Mouse (Mus musculus) hindbrain, embryonic 15.5 days (tissue): ENCODE measurements around the gene Stat5b. TPM values are rescaled to one million over a fixed set of nuclear protein-coding genes. Genes with fewer than 3 reads are reported as not detected.

Experiments used
- ATAC-seq: fragments of 200-750 bp; cut with Nextera tagmentation; 2 replicates; pipeline ENCODE4 v1.8.0; 2017; ENCODE audit warnings: low read depth, moderate number of reproducible peaks, moderate TSS enrichment; ENCODE audit not compliant: low FRiP score
- H3K27ac ChIP-seq: fragments of 300-500 bp; sonication (generic); replicated peaks from 2 replicates; pipeline ENCODE4 v1.5.1; 2015; ENCODE audit warnings: mild to moderate bottlenecking, inconsistent platforms
- H3K27me3 ChIP-seq: fragments of 300-500 bp; sonication (generic); 2 replicates; pipeline ENCODE4 v1.6.1; 2015; ENCODE audit warnings: control low read depth, inconsistent platforms
- H3K36me3 ChIP-seq: fragments of 300-500 bp; sonication (generic); 2 replicates; pipeline ENCODE4 v1.6.1; 2015; ENCODE audit warnings: control low read depth, inconsistent platforms
- H3K4me1 ChIP-seq: fragments of 300-500 bp; sonication (generic); replicated peaks from 2 replicates; pipeline ENCODE4 v1.6.1; 2015; ENCODE audit warnings: control low read depth, inconsistent platforms
- H3K4me2 ChIP-seq: fragments of 300-500 bp; sonication (generic); 2 replicates; pipeline ENCODE4 v1.6.1; 2015; ENCODE audit warnings: moderate library complexity, mild to moderate bottlenecking, inconsistent platforms
- H3K4me3 ChIP-seq: fragments of 300-500 bp; sonication (generic); 2 replicates; pipeline ENCODE4 v1.5.1; 2015; ENCODE audit warnings: mild to moderate bottlenecking, inconsistent platforms
- H3K9ac ChIP-seq: fragments of 300-500 bp; sonication (generic); 2 replicates; pipeline ENCODE4 v1.6.1; 2015; ENCODE audit warnings: inconsistent platforms
- H3K9me3 ChIP-seq: fragments of 300-500 bp; sonication (generic); 2 replicates; pipeline ENCODE4 v1.6.1; 2016; ENCODE audit warnings: control low read depth, inconsistent platforms
- WGBS: fragments of 180-500 bp; shearing (Covaris S2); methylation state at CpG from one replicate; pipeline ENCODE4 v1.1.7; 2015; 5-methylcytosine and 5-hydroxymethylcytosine counted together
- polyA plus RNA-seq: library from polyadenylated mRNA; unstranded; fragments of >200 nt; fragmentation: Nextera tagmentation; extraction: Ambion mirVana; gene quantifications from 2 replicates; pipeline ENCODE4 v1.2.1, GENCODE M21; 2015

The Stat5b gene
- polyA plus RNA-seq, 1 experiment from 2014 or later, result 20.3 TPM

GRCm38 (mm10) chr11:100831396-100831795, 19.1 kb downstream of the Stat5b start:
- H3K36me3 ChIP-seq, result no peaks in the 10 kb centered on the region
- no peak overlapping the region for H3K9ac ChIP-seq
- H3K9me3 ChIP-seq, result no peaks in the 10 kb centered on the region
- no peaks in the 10 kb centered on the region for H3K27me3 ChIP-seq
- no peak overlapping the region for H3K4me3 ChIP-seq
- H3K4me1 ChIP-seq, result peaks cover 11% of the 10 kb centered on the region
- WGBS, result 78% methylated on average over 10 of the region's 10 CpGs
- ATAC-seq, result no peak
- no peak overlapping the region for H3K27ac ChIP-seq
- no peak overlapping the region for H3K4me2 ChIP-seq

GRCm38 (mm10) chr11:100829691-100830090, 20.8 kb downstream of the Stat5b start:
- Histone ChIP-seq H3K9ac (no peak overlapping the region), H3K27ac (no peak overlapping the region), H3K27me3 (no peaks in the 10 kb centered on the region), H3K4me2 (no peak overlapping the region), H3K36me3 (no peaks in the 10 kb centered on the region), H3K4me1 (peaks cover 11% of the 10 kb centered on the region), H3K9me3 (no peaks in the 10 kb centered on the region), H3K4me3 (no peak overlapping the region)
- 82% methylated on average over 12 of the region's 12 CpGs for whole genome bisulfite sequencing
- no peak for ATAC-seq

GRCm38 (mm10) chr11:100828676-100829151, 21.8 kb downstream of the Stat5b start:
- no peaks in the 10 kb centered on the region for H3K36me3 ChIP-seq
- H3K27me3 ChIP-seq, result no peaks in the 10 kb centered on the region
- ATAC-seq, result no peak
- H3K27ac ChIP-seq, result peak overlapping the region; percentile 49
- H3K4me1 ChIP-seq, result peaks cover 11% of the 10 kb centered on the region
- H3K4me2 ChIP-seq, result no peak overlapping the region
- H3K9ac ChIP-seq, result no peak overlapping the region
- 54% methylated on average over 10 of the region's 10 CpGs for WGBS
- H3K4me3 ChIP-seq, result no peak overlapping the region
- no peaks in the 10 kb centered on the region for H3K9me3 ChIP-seq

GRCm38 (mm10) chr11:100826161-100826866, 24.2 kb downstream of the Stat5b start:
- H3K4me3 ChIP-seq, result no peak overlapping the region
- H3K4me2 ChIP-seq, result no peak overlapping the region
- WGBS, result 87% methylated on average over 13 of the region's 13 CpGs
- H3K9ac ChIP-seq, result no peak overlapping the region
- no peak for ATAC-seq
- H3K27ac ChIP-seq, result no peak overlapping the region
- H3K9me3 ChIP-seq, result no peaks in the 10 kb centered on the region
- H3K27me3 ChIP-seq, result no peaks in the 10 kb centered on the region
- H3K36me3 ChIP-seq, result no peaks in the 10 kb centered on the region
- peaks cover 11% of the 10 kb centered on the region for H3K4me1 ChIP-seq

GRCm38 (mm10) chr11:100825451-100825850, 25.1 kb downstream of the Stat5b start:
- ATAC-seq, result no peak
- WGBS, result 83% methylated on average over 9 of the region's 9 CpGs
- H3K36me3 ChIP-seq, result no peaks in the 10 kb centered on the region

GRCm38 (mm10) chr11:100824496-100824895, 26.0 kb downstream of the Stat5b start:
- Histone ChIP-seq H3K4me1 (peaks cover 11% of the 10 kb centered on the region), H3K27me3 (no peaks in the 10 kb centered on the region), H3K4me3 (no peak overlapping the region), H3K4me2 (no peak overlapping the region), H3K36me3 (no peaks in the 10 kb centered on the region), H3K9me3 (no peaks in the 10 kb centered on the region), H3K9ac (no peak overlapping the region), H3K27ac (no peak overlapping the region)
- 85% methylated on average over 7 of the region's 7 CpGs for WGBS
- no peak for ATAC-seq

More at GRCm38 (mm10) chr11:100825451-100825850, 25.1 kb downstream of the Stat5b start:
- H3K4me3 ChIP-seq, result no peak overlapping the region
- no peak overlapping the region for H3K27ac ChIP-seq
- no peaks in the 10 kb centered on the region for H3K27me3 ChIP-seq
- no peak overlapping the region for H3K4me2 ChIP-seq
- H3K4me1 ChIP-seq, result peaks cover 11% of the 10 kb centered on the region
- no peak overlapping the region for H3K9ac ChIP-seq
- no peaks in the 10 kb centered on the region for H3K9me3 ChIP-seq

GRCm38 (mm10) chr11:100823543-100824313, 26.8 kb downstream of the Stat5b start:
- no peaks in the 10 kb centered on the region for H3K27me3 ChIP-seq
- H3K4me1 ChIP-seq, result peaks cover 10% of the 10 kb centered on the region
- no peak overlapping the region for H3K9ac ChIP-seq
- H3K27ac ChIP-seq, result no peak overlapping the region
- no peak for ATAC-seq
- WGBS, result 72% methylated on average over 8 of the region's 8 CpGs
- no peak overlapping the region for H3K4me3 ChIP-seq
- no peaks in the 10 kb centered on the region for H3K36me3 ChIP-seq
- H3K9me3 ChIP-seq, result no peaks in the 10 kb centered on the region
- H3K4me2 ChIP-seq, result no peak overlapping the region

GRCm38 (mm10) chr11:100822365-100822764, 28.2 kb downstream of the Stat5b start:
- WGBS, result 75% methylated on average over 12 of the region's 12 CpGs
- H3K9me3 ChIP-seq, result no peaks in the 10 kb centered on the region
- ATAC-seq, result no peak
- no peaks in the 10 kb centered on the region for H3K36me3 ChIP-seq
- no peak overlapping the region for H3K4me2 ChIP-seq
- H3K27ac ChIP-seq, result no peak overlapping the region
- no peaks in the 10 kb centered on the region for H3K27me3 ChIP-seq
- no peak overlapping the region for H3K9ac ChIP-seq
- H3K4me3 ChIP-seq, result no peak overlapping the region
- H3K4me1 ChIP-seq, result peaks cover 4% of the 10 kb centered on the region; the same call in 1 of the 2 replicates

- WGBS, result 92% methylated on average over 13 of the region's 13 CpGs
- Histone ChIP-seq H3K4me1 (peaks cover 11% of the 10 kb centered on the region), H3K27ac (no peak overlapping the region), H3K4me3 (no peak overlapping the region), H3K36me3 (no peaks in the 10 kb centered on the region), H3K9me3 (no peaks in the 10 kb centered on the region), H3K4me2 (no peak overlapping the region), H3K27me3 (no peaks in the 10 kb centered on the region), H3K9ac (no peak overlapping the region)
- ATAC-seq, result no peak
These were observed 28.8 kb downstream of the Stat5b start for GRCm38 (mm10) chr11:100821605-100822220.

- H3K36me3 ChIP-seq, result no peaks in the 10 kb centered on the region
- H3K27ac ChIP-seq, result no peak overlapping the region
- no peaks in the 10 kb centered on the region for H3K27me3 ChIP-seq
- 86% methylated on average over 8 of the region's 8 CpGs for WGBS
- no peak overlapping the region for H3K4me2 ChIP-seq
- ATAC-seq, result no peak
- H3K4me3 ChIP-seq, result no peak overlapping the region
- H3K9ac ChIP-seq, result no peak overlapping the region
- peaks cover 13% of the 10 kb centered on the region for H3K4me1 ChIP-seq
- H3K9me3 ChIP-seq, result no peaks in the 10 kb centered on the region
These were observed 30.5 kb downstream of the Stat5b start for GRCm38 (mm10) chr11:100820047-100820446.

- no peak for ATAC-seq
- Histone ChIP-seq H3K4me2 (no peak overlapping the region), H3K4me1 (peaks cover 13% of the 10 kb centered on the region), H3K27ac (no peak overlapping the region), H3K9me3 (no peaks in the 10 kb centered on the region), H3K9ac (no peak overlapping the region), H3K36me3 (no peaks in the 10 kb centered on the region), H3K27me3 (no peaks in the 10 kb centered on the region), H3K4me3 (no peak overlapping the region)
- WGBS, result 93% methylated on average over 16 of the region's 16 CpGs
These were observed 30.9 kb downstream of the Stat5b start for GRCm38 (mm10) chr11:100819626-100820025.

GRCm38 (mm10) chr11:100819048-100819447, 31.5 kb downstream of the Stat5b start:
- Histone ChIP-seq H3K9me3 (no peaks in the 10 kb centered on the region), H3K4me2 (no peak overlapping the region), H3K4me3 (no peak overlapping the region), H3K9ac (no peak overlapping the region), H3K27ac (no peak overlapping the region), H3K27me3 (no peaks in the 10 kb centered on the region), H3K4me1 (peaks cover 13% of the 10 kb centered on the region), H3K36me3 (no peaks in the 10 kb centered on the region)
- 84% methylated on average over 8 of the region's 8 CpGs for WGBS
- no peak for ATAC-seq
